Mouse (Mus musculus): ENCODE data around the gene Gm28048.

DNA sequence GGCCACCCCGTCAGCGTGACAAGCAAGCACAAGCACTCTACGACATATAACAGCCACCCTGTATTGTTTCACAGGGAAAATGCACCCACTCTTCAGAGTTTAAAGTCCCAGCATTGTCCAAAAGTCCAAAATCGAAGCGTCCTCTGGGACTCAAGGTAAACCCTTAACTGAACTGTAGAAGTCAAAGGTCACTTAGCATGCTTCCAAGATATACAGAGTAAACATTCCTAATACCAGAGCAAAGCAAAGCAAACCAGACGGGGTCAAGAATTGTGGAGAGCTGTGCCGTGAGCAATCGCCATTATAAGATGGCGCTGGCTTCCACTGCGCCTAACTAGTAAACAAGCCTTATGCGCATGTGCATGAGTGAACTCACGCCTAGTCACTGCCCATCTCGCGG, 155.8 kb downstream of the Gm28048 start:
- TF ChIP-seq CTCF (IDR thresholded peaks at IDR 0.05; ENCODE audit: borderline replicate concordance, extremely low read depth, insufficient read depth, insufficient read length) = no peak
- TF ChIP-seq POLR2A (IDR thresholded peaks at IDR 0.05; ENCODE audit: borderline replicate concordance, extremely low read depth, insufficient read depth, insufficient read length, poor library complexity, severe bottlenecking) = no peak
